Mouse (Mus musculus) CH12.LX (cell line): Measurements from ENCODE around the gene Aldob. TPM values are rescaled to one million over a fixed set of nuclear protein-coding genes. Genes with fewer than 3 reads are reported as not detected.
"Not testable (repeated sequence)": the region's sequence is repeated elsewhere in the genome, so short reads cannot be mapped to it uniquely, and the experiment has no call there.

Source experiments
- DNase-seq: peaks from one replicate; pipeline ENCODE4 v3.0.0-alpha.2; 2013; ENCODE audit errors: extremely low read depth
- H3K27ac ChIP-seq: 2 replicates; pipeline ENCODE4 v1.5.1; 2012; ENCODE audit warnings: low read depth, mild to moderate bottlenecking, control low read depth, moderate library complexity; ENCODE audit not compliant: insufficient read depth
- H3K27me3 ChIP-seq: replicated peaks from 2 replicates; pipeline ENCODE3; 2012; ENCODE audit warnings: inconsistent platforms
- H3K36me3 ChIP-seq, 2 experiments: replicated peaks in 1 of 2; 2 replicates each; pipeline versions ENCODE3 to v1.6.1; 2012; ENCODE audit warnings: inconsistent platforms in 1 of 2, low read length in 1 of 2, mild to moderate bottlenecking in 1 of 2, mixed read lengths in 1 of 2, moderate library complexity in 1 of 2; ENCODE audit not compliant: control insufficient read depth in 1 of 2, insufficient read depth in 1 of 2
- H3K4me1 ChIP-seq, 2 experiments: 2 replicates each; pipeline ENCODE4 v1.6.1; 2012; ENCODE audit warnings: inconsistent platforms in 1 of 2, moderate library complexity in 1 of 2; ENCODE audit not compliant: insufficient read depth in 2 of 2, control insufficient read depth in 1 of 2
- H3K4me2 ChIP-seq: 2 replicates; pipeline ENCODE4 v1.6.1; 2012; ENCODE audit warnings: low read depth, mild to moderate bottlenecking, control low read depth; ENCODE audit not compliant: poor library complexity, insufficient read depth, severe bottlenecking
- H3K4me3 ChIP-seq, 3 experiments: fragments of 150-350 bp in 1 of 3; sonication (generic) in 1 of 3; replicated peaks in 1 of 3; 2 replicates each; pipeline versions ENCODE3 to v1.5.1; 2011 to 2012; ENCODE audit warnings: low read depth in 2 of 3, low read length in 2 of 3, mild to moderate bottlenecking in 2 of 3, moderate library complexity in 2 of 3, control low read depth in 1 of 3, improper control_type of control experiment in 1 of 3, inconsistent platforms in 1 of 3, mixed read lengths in 1 of 3; ENCODE audit not compliant: poor library complexity in 1 of 3
- H3K79me2 ChIP-seq: replicated peaks from 2 replicates; pipeline ENCODE4 v1.6.1; 2012; ENCODE audit warnings: mild to moderate bottlenecking, moderate library complexity; ENCODE audit not compliant: control insufficient read depth, poor library complexity, insufficient read depth, severe bottlenecking; ENCODE audit errors: extremely low read depth
- H3K9ac ChIP-seq: 2 replicates; pipeline ENCODE4 v1.6.1; 2012; ENCODE audit warnings: low read depth, mild to moderate bottlenecking, control low read depth, moderate library complexity; ENCODE audit not compliant: insufficient read depth
- H3K9me3 ChIP-seq: replicated peaks from 2 replicates; pipeline ENCODE3; 2012; ENCODE audit warnings: low read length, inconsistent platforms, mixed read lengths
- CHD1 ChIP-seq: IDR thresholded peaks from 2 replicates; pipeline ENCODE4 v1.6.1; 2012; ENCODE audit warnings: low read depth, low read length, improper control_type of control experiment, inconsistent platforms
- CTCF ChIP-seq, 2 experiments: IDR thresholded peaks in 1 of 2; conservative IDR thresholded peaks in 1 of 2; 2 replicates each; pipeline ENCODE4 v1.5.1; 2011 to 2012; ENCODE audit warnings: low read depth in 2 of 2, low read length in 2 of 2, improper control_type of control experiment in 1 of 2, inconsistent platforms in 1 of 2, mild to moderate bottlenecking in 1 of 2, moderate library complexity in 1 of 2
- E2F4 ChIP-seq: IDR thresholded peaks from 2 replicates; pipeline ENCODE4 v1.6.1; 2011; ENCODE audit warnings: low read depth, low read length, improper control_type of control experiment; ENCODE audit not compliant: insufficient replicate concordance
- ELF1 ChIP-seq: IDR thresholded peaks from 2 replicates; pipeline ENCODE4 v1.6.1; 2014; ENCODE audit warnings: low read depth, mild to moderate bottlenecking, inconsistent platforms, low read length, improper control_type of control experiment
- GABPA ChIP-seq: IDR thresholded peaks from 2 replicates; pipeline ENCODE4 v1.6.1; 2012; ENCODE audit warnings: low read depth, low read length, improper control_type of control experiment, inconsistent platforms; ENCODE audit not compliant: insufficient replicate concordance
- HCFC1 ChIP-seq: IDR thresholded peaks from 2 replicates; pipeline ENCODE4 v1.6.1; 2012; ENCODE audit warnings: low read depth, mild to moderate bottlenecking, inconsistent platforms, low read length, improper control_type of control experiment
- JUND ChIP-seq: conservative IDR thresholded peaks from 2 replicates; pipeline ENCODE4 v1.6.1; 2011; ENCODE audit warnings: low read depth, low read length, improper control_type of control experiment
- KAT2A ChIP-seq: IDR thresholded peaks from 2 replicates; pipeline ENCODE4 v1.6.1; 2012; ENCODE audit warnings: low read length, improper control_type of control experiment, inconsistent platforms; ENCODE audit not compliant: insufficient replicate concordance
- MEF2A ChIP-seq: IDR thresholded peaks from 2 replicates; pipeline ENCODE4 v1.6.1; 2014; ENCODE audit warnings: low read depth, mild to moderate bottlenecking, inconsistent platforms, low read length, improper control_type of control experiment, borderline replicate concordance
- NRF1 ChIP-seq: IDR thresholded peaks from 2 replicates; pipeline ENCODE4 v1.6.1; 2014; ENCODE audit warnings: low read depth, mild to moderate bottlenecking, inconsistent platforms, low read length, improper control_type of control experiment, moderate library complexity
- PAX5 ChIP-seq: IDR thresholded peaks from 2 replicates; pipeline ENCODE4 v1.6.1; 2012; ENCODE audit warnings: low read length, inconsistent platforms, mixed read lengths
- POLR2A ChIP-seq: IDR thresholded peaks from 2 replicates; pipeline ENCODE4 v1.6.1; 2011; ENCODE audit warnings: low read depth, mild to moderate bottlenecking, improper control_type of control experiment, low read length
- RAD21 ChIP-seq: IDR thresholded peaks from 2 replicates; pipeline ENCODE4 v1.6.1; 2011; ENCODE audit warnings: low read depth, mild to moderate bottlenecking, low read length, improper control_type of control experiment, moderate library complexity
- SIN3A ChIP-seq: IDR thresholded peaks from 2 replicates; pipeline ENCODE4 v1.6.1; 2012; ENCODE audit warnings: low read length, improper control_type of control experiment, inconsistent platforms
- SMC3 ChIP-seq: IDR thresholded peaks from 2 replicates; pipeline ENCODE4 v1.6.1; 2011; ENCODE audit warnings: low read depth, low read length, improper control_type of control experiment
- TBP ChIP-seq: conservative IDR thresholded peaks from 2 replicates; pipeline ENCODE4 v1.6.1; 2011; ENCODE audit warnings: low read depth, low read length, improper control_type of control experiment
- UBTF ChIP-seq: IDR thresholded peaks from 2 replicates; pipeline ENCODE4 v1.6.1; 2012; ENCODE audit warnings: low read depth, mild to moderate bottlenecking, inconsistent platforms, low read length, improper control_type of control experiment, moderate library complexity
- ZC3H11A ChIP-seq: IDR thresholded peaks from 2 replicates; pipeline ENCODE4 v1.6.1; 2012; ENCODE audit warnings: low read depth, mild to moderate bottlenecking, inconsistent platforms, low read length, improper control_type of control experiment
- ZKSCAN1 ChIP-seq: IDR thresholded peaks from 2 replicates; pipeline ENCODE4 v1.6.1; 2012; ENCODE audit warnings: low read depth, inconsistent platforms, low read length, improper control_type of control experiment, borderline replicate concordance
- ZMIZ1 ChIP-seq: IDR thresholded peaks from 2 replicates; pipeline ENCODE4 v1.6.1; 2012; ENCODE audit warnings: low read depth, mild to moderate bottlenecking, inconsistent platforms, low read length, improper control_type of control experiment
- ZNF384 ChIP-seq: IDR thresholded peaks from 2 replicates; pipeline ENCODE4 v1.6.1; 2012; ENCODE audit warnings: low read depth, low read length, improper control_type of control experiment, inconsistent platforms
- dilution Hi-C: fragments of 300-500 bp; cut with MboI; formaldehyde crosslinking; loops from 2 replicates; pipeline ENCODE4 v1.14.3; 2020; ENCODE audit warnings: low sequenced_read_pairs; ENCODE audit not compliant: extremely low pct_unique_long_range_greater_than_20kb, extremely low pct_ligation_motif_present
- in situ Hi-C: fragments of 300-500 bp; cut with MboI; formaldehyde crosslinking; loops from 3 replicates; pipeline ENCODE4 v1.14.3; 2019; ENCODE audit warnings: low sequenced_read_pairs, low pct_ligation_motif_present, low pct_unique_long_range_greater_than_20kb, mixed read lengths
- polyA plus RNA-seq: library from polyadenylated mRNA; unstranded; fragments of >175 nt; gene quantifications from 2 replicates; pipeline ENCODE4 v1.2.1, GENCODE M21; 2012; ENCODE audit warnings: low read depth; ENCODE audit not compliant: insufficient read length
- total RNA-seq, 2 experiments: library from RNA; depleted of rRNA; stranded (reverse); fragments of 300-350 nt in 1 of 2; fragments of >200 nt in 1 of 2; gene quantifications; 2 replicates each; pipeline ENCODE4 v1.2.3; 2012 to 2014

Gene Aldob
- total and polyA plus RNA-seq, 3 experiments = not detected

- H3K79me2 ChIP-seq, H3K9ac ChIP-seq, in situ Hi-C loops, DNase-seq, H3K27me3 ChIP-seq, dilution Hi-C loops, H3K9me3 ChIP-seq, H3K4me1 ChIP-seq, H3K27ac ChIP-seq, H3K4me3 ChIP-seq, H3K4me2 ChIP-seq: not testable (repeated sequence)
- peaks cover 14 to 37% of the 10 kb centered on the region in 2 experiments for H3K36me3 ChIP-seq
These were observed 39.0 kb downstream of the Aldob start for GRCm38 (mm10) chr4:49510236-49510835.

GRCm38 (mm10) chr4:49509183-49509582 is 40.2 kb downstream of the Aldob start:
- H3K4me2 ChIP-seq = no peak overlapping the region
- H3K9me3 ChIP-seq = no peaks in the 10 kb centered on the region
- no peak overlapping the region for H3K27ac ChIP-seq
- no peaks in the 10 kb centered on the region for H3K27me3 ChIP-seq
- TF ChIP-seq TBP (no peak), ZNF384 (no peak), RAD21 (no peak), CHD1 (no peak), SIN3A (no peak), KAT2A (no peak)
- no peak overlapping the region for H3K9ac ChIP-seq
- DNase-seq = no peak
- H3K36me3 ChIP-seq = peaks cover 11 to 27% of the 10 kb centered on the region in 2 experiments
- in situ Hi-C loops = no loop called here
- no peak overlapping the region for H3K4me3 ChIP-seq
- H3K4me1 ChIP-seq = no peaks in the 10 kb centered on the region
- 0 out of 2 replicates have a peak, but pooled peaks cover 2% of the 10 kb centered on the region for H3K79me2 ChIP-seq
- dilution Hi-C loops = no loop called here

GRCm38 (mm10) chr4:49506386-49506785 is 43.0 kb downstream of the Aldob start, which contains the start of gene Baat:
TSS of gene Baat (minus strand) at chr4:49506557.
- Histone ChIP-seq H3K9ac (no peak within 1 kb of the TSS), H3K27ac (no peak within 1 kb of the TSS), H3K4me1 (no peaks in the 10 kb centered on the region), H3K4me2 (peak within 1 kb of the TSS; percentile 24; the same call in 1 of the 2 replicates), H3K36me3 (peaks cover 0 to 2% of the 10 kb centered on the region in 2 experiments), H3K27me3 (no peaks in the 10 kb centered on the region), H3K4me3 (no peak within 1 kb of the TSS), H3K9me3 (no peaks in the 10 kb centered on the region), H3K79me2 (no peaks in the 10 kb centered on the region)
- no peak for DNase-seq
- in situ Hi-C loops (no loop called here), dilution Hi-C loops (no loop called here)
- TF ChIP-seq ZC3H11A (no peak), JUND (no peak), PAX5 (no peak), RAD21 (no peak), CTCF (conservative IDR thresholded peaks at IDR 0.05 in 1 of 2, IDR thresholded peaks at IDR 0.05 in 1 of 2; ENCODE audit: low read depth in 2 of 2, low read length in 2 of 2) (no peak), UBTF (no peak), POLR2A (no peak), E2F4 (no peak), ZKSCAN1 (no peak), ZMIZ1 (no peak), SIN3A (no peak), GABPA (no peak), SMC3 (no peak), NRF1 (no peak), ELF1 (no peak), HCFC1 (no peak), MEF2A (no peak), CHD1 (no peak)
